Mouse (Mus musculus): Measurements from ENCODE around the gene Rpl11. TPM values are rescaled to one million over a fixed set of nuclear protein-coding genes. Genes with fewer than 3 reads are reported as not detected.
A peak's percentile ranks its signal among the peaks of the same experiment; 100 is the strongest.

Rpl11 gene
- total RNA-seq, 2 experiments from 2014 or later, result 318 to 346 TPM

- intact Hi-C loops (cut with DNase I), result no loop called here
- peak; percentile 56 to 62 for DNase-seq
Observed at GRCm38 (mm10) chr4:136030968-136031909, 22.0 kb downstream of the Rpl11 start.

GRCm38 (mm10) chr4:136028689-136029088 lies 24.5 kb downstream of the Rpl11 start:
- intact Hi-C loops (cut with DNase I), result no loop called here
- DNase-seq, result no peak

DNA sequence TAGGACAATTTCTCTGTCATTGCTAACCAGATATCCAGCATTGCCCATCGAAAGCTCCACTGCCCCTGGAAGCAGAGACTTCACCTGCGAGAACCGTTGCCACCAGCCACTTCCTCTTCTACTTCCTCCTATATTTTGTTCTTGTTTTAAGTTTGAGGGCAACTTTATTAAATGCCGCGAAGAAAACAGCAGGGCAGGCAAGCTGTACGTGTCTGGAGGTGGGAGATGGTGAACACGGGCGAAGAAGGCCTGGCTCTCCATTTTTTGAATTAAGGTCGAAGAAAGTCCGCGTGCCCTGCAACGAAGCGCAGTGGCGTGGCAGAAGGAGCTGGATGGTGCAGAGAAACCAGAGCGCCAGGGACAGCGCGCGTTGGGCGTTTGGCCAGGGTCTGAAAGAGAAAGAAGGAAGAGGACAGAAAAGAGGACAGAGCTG lies 25.1 kb downstream of the Rpl11 start:
- intact Hi-C loops (cut with DNase I), result no loop called here
- no peak for DNase-seq

GRCm38 (mm10) chr4:136027416-136028131 lies 25.7 kb downstream of the Rpl11 start:
- DNase-seq, result no peak
- intact Hi-C loops (cut with DNase I), result no loop called here

DNA sequence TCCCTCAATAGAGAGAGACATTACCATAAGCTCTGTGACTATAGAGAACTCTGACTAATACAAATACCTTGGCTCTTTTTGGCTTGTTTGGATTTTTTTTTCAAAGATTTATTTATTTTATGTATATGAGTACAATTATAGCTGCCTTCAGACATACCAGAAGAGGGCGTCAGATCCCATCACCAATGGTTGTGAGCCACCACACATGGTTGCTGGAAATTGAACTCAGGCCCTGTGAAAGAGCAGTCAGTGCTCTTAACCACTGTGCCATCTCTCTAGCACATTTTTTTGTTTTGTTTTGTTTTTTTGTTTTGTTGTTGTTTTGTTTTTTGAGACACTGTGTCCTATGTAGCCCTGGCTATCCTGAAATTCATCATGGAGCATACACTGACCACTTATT lies 27.9 kb downstream of the Rpl11 start:
- intact Hi-C loops (cut with DNase I), result no loop called here
- no peak for DNase-seq

DNA sequence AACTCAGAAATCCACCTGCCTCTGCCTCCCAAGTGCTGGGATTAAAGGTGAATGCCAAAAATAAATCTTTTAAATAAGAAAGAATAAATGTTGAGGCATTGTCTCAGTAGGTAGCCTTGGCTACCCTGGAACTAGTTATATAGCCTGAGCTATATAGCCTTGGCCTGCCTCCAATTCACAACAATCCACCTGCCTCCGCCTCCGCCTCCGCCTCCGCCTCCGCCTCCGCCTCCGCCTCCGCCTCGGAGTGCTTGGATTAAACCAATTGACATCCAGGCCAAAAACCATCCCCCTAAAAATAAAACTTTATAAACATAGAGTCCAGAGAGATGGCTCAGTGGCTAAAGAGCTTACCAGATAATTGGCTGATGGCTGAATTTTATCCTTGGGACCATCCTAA lies 30.3 kb downstream of the Rpl11 start:
- intact Hi-C loops (cut with DNase I), result no loop called here
- DNase-seq, result no peak

DNA sequence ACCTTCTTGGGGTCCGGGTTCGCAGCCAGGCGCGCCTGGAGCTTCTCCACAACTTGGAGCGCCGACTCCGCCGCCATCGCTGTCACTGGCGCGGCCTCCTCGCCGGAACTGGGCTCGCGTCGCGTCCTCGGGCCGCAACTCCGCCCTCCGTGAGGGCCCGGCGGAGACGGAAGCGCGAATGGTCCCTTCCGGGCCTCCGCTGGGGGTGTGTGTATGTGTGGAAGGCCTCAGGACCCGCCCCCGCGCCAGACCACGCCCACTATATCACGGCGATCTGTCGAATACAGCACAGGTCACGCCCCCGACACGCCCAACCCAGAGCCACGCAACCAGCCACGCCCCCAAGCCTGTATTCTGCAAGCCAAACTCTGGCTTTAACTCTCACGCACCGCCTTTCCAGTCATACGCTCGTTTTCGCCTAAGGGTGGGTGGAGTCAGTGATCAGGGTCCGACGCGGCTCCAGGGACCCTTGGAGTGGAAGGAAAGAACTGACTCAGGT lies 31.6 kb downstream of the Rpl11 start, which contains the start of gene Eloa:
Gene Eloa (minus strand): TSS at position 215 of the 499 bp plus-strand sequence.
- DNase-seq, result peak; percentile 100
- intact Hi-C loops (cut with DNase I), result no loop called here

GRCm38 (mm10) chr4:136020743-136021548 lies 32.3 kb downstream of the Rpl11 start:
- peak; percentile 41 to 46 for DNase-seq
- intact Hi-C loops (cut with DNase I), result no loop called here

- intact Hi-C loops (cut with DNase I), result no loop called here
- no peak for DNase-seq
Observed at GRCm38 (mm10) chr4:136016059-136016602, 37.1 kb downstream of the Rpl11 start.

- no peak for DNase-seq
- intact Hi-C loops (cut with DNase I), result no loop called here
Observed at GRCm38 (mm10) chr4:136010586-136010985, 42.6 kb downstream of the Rpl11 start.

- no peak for DNase-seq
- intact Hi-C loops (cut with DNase I), result no loop called here
Observed at GRCm38 (mm10) chr4:136008782-136009447, 44.3 kb downstream of the Rpl11 start.

DNA sequence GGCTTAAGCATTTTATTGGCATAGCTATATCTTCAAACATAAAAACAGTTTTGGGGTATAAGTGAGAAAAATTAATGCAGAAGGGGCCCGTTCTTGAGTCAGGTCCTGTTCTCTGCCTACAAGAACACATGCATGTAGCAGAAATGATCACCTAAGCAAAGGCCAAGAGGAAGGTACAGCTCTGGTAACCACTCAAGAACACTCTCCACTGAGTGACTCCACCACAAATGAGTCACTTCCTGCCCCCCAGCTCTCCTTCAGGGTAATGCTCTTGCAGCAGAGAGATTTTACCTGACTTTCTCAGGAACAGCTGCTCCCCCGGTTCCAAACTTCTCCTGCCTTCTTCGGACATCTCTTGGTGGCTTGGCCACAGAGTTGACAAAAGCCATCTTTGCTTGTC lies 46.4 kb downstream of the Rpl11 start:
- intact Hi-C loops (cut with DNase I), result no loop called here

DNA sequence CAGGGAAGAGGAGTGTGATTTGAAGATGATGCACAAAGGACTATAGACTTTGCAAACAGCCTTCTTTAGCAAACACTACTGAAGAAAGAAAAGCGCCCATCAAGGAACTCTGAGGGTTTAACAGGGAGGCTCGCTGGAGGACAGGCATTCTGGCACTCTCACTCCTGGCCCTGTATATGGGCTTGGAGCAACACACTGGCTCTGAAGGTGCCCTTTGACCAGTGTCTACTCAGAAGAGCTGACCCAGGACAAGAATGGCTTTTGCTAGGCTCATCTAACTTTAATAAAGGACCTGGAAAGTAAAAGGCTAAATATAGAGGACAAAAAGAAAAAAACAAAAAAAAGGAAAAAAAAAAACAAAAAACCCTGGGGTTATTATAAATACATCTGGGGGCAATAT lies 48.3 kb downstream of the Rpl11 start:
- no peak for DNase-seq
- intact Hi-C loops (cut with DNase I), result loop anchor here (5.0 kb wide), 1 partner anchor 42 kb away; no protein-coding TSS in a partner anchor

More for the DNA sequence above, 46.4 kb downstream of the Rpl11 start:
- DNase-seq, result no peak

- intact Hi-C loops (cut with DNase I), result loop anchor here (5.0 kb wide), 1 partner anchor 43 kb away; no protein-coding TSS in a partner anchor
- no peak for DNase-seq
Observed at GRCm38 (mm10) chr4:136004107-136004675, 49.0 kb downstream of the Rpl11 start.

- DNase-seq, result no peak
- intact Hi-C loops (cut with DNase I), result no loop called here
Observed at GRCm38 (mm10) chr4:135995118-135995517, 58.1 kb downstream of the Rpl11 start.

- intact Hi-C loops (cut with DNase I), result no loop called here
- DNase-seq, result no peak
Observed at GRCm38 (mm10) chr4:135993941-135994340, 59.3 kb downstream of the Rpl11 start.

- DNase-seq, result no peak
- intact Hi-C loops (cut with DNase I), result no loop called here
Observed at GRCm38 (mm10) chr4:135987714-135988113, 65.5 kb downstream of the Rpl11 start.

DNA sequence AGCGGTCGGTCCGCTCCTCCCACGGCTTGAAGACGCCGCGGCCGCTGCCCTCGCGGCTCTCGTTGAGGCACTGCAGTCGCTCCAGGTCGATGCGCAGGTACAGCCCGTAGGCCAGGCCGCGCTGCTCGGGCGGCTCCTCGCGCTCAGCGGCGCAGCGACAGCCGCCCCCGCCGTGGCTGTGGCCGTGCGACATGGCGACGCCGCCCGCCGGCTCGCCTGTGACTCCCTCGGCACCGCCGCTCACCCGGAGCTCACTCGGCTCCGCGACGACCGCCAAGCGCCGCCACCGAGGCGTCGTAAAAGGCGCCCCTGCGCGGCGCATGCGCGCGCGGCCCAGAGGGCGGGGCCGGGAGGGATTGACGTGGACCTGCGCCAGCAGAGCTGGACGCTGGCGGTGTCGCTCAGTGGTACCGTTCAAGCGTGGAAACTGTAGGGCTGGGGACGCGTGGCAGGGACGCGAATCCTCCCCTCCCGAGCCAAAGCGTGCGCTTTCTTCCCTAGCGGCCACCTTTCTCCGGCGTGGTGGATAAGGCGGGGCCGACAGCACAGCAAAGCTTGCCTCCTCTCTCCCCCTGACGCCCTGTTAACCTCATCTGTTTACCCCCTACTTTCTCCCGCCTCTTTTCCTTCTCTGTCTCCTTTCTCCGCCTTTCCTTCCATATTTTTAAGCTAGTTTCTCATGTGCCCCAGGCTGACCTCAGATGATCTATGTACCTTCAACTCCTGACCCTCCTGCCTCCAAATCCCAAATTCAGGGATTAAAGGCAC lies 66.1 kb downstream of the Rpl11 start, which contains the start of gene Pithd1:
Gene Pithd1 (minus strand): TSS at position 322 of the 768 bp plus-strand sequence.
- intact Hi-C loops (cut with DNase I), result no loop called here
- DNase-seq, result peak; percentile 94 to 95

Data from heart, postnatal 10 days (tissue).